Mouse (Mus musculus) sigmoid colon, adult 10 weeks (tissue): Measurements from ENCODE around the gene Gm17174. TPM values are rescaled to one million over a fixed set of nuclear protein-coding genes. Genes with fewer than 3 reads are reported as not detected.

Experiments used
- polyA plus RNA-seq: library from polyadenylated mRNA; stranded (reverse); fragments of 350-450 nt; fragmentation: Illumina TruSeq; extraction: RNeasy Lipid Tissue Mini Kit (QIAGEN cat#74804); gene quantifications from one replicate; pipeline ENCODE4 v1.2.3, GENCODE M21; 2014; ENCODE audit warnings: low read depth, low replicate concordance

The Gm17174 gene
- polyA plus RNA-seq: not detected

GRCm38 (mm10) chr14:51592039-51592438, at the start of gene Gm17174:
TSS of gene Gm17174 (minus strand) at chr14:51592139.

GRCm38 (mm10) chr14:51635566-51635965, 43.6 kb upstream of the Gm17174 start, which contains the start of gene Gm4181:
TSS of gene Gm4181 (minus strand) at chr14:51635666.

DNA sequence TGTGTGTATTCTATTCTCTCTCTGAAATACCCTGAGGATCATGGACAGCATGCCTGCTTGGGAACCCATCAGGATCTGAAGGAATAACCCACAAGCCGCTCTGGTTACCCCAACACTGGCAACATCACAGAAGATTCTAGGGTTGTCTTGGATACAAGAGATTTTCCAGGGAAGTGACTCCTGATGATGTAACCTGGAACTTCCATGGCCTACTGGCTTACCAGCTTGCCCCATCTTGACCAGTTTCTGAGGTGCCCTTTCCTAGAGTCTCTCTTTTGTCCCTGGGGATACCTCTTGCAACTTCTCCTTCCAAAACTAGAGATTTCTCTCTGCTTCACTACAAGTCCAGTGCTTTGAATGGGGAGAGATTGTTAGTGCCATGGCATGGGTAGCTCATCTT, 19.3 kb upstream of the Gm17174 start, which contains the start of gene Gm17078:
TSS of gene Gm17078 (minus strand) at position 101 of the 400 bp plus-strand sequence.

GRCm38 (mm10) chr14:51573963-51574362, 18.0 kb downstream of the Gm17174 start, which contains the start of gene Gm17175:
TSS of gene Gm17175 (minus strand) at chr14:51574063.

DNA sequence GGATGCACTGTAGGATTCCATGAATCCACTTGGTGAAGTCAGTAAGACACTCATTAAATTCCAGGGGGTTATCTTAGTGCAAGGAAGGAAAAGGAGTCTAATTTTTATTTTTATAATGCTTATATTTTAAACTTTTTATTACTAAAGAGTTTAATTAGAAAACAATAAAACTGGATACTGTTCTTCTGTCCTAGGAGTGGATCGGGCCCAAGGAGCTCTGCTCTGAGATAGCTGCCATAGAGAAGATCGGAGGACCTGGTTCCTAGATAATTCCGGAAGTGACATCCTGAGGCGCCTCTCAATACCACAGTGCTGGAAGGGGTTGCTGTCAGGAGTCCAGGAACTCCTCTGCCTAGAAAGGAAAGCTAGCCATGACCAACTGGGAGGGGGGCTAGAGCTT, 39.4 kb downstream of the Gm17174 start, which contains the start of gene Gm5622:
TSS of gene Gm5622 (plus strand) at position 301 of the 400 bp plus-strand sequence.

Other genes with a start within 250 kb of the Gm17174 start
- not detected for gene Gm7247, start 230.4 kb downstream of the Gm17174 start, polyA plus RNA-seq
- not detected for gene Vmn2r88, start 181.3 kb downstream of the Gm17174 start, polyA plus RNA-seq
- not detected for gene Vmn2r89, start 140.3 kb downstream of the Gm17174 start, polyA plus RNA-seq
- not detected for gene Gm5622, start 39.3 kb downstream of the Gm17174 start, polyA plus RNA-seq
- not detected for gene Gm17175, start 18.1 kb downstream of the Gm17174 start, polyA plus RNA-seq
- not detected for gene Gm17078, start 19.2 kb upstream of the Gm17174 start, polyA plus RNA-seq
- not detected for gene Gm4181, start 43.5 kb upstream of the Gm17174 start, polyA plus RNA-seq
- not detected for gene Gm17079, start 103.3 kb upstream of the Gm17174 start, polyA plus RNA-seq
- gene Gm5800, start 125.0 kb upstream of the Gm17174 start, polyA plus RNA-seq: not detected
- 194 TPM for gene Ang4, start 181.5 kb upstream of the Gm17174 start, polyA plus RNA-seq
- gene AY358078, start 207.9 kb upstream of the Gm17174 start, polyA plus RNA-seq: 0.32 TPM